Mouse (Mus musculus): ENCODE results near the gene Vmn1r103. TPM values are rescaled to one million over a fixed set of nuclear protein-coding genes. Genes with fewer than 3 reads are reported as not detected.

The Vmn1r103 gene
- not detected in 2 replicates for polyA plus RNA-seq (2012; rRNA removed)

GRCm38 (mm10) chr7:20510434-20510833 lies at the start of gene Vmn1r103:
Gene Vmn1r103 (minus strand): TSS chr7:20510534.

GRCm38 (mm10) chr7:20545657-20546056 lies 35.3 kb upstream of the Vmn1r103 start, which contains the start of gene Gm5726:
Gene Gm5726 (minus strand): TSS chr7:20545757.

GRCm38 (mm10) chr7:20533537-20533936 lies 23.2 kb upstream of the Vmn1r103 start, which contains the start of gene Vmn1r104:
Gene Vmn1r104 (plus strand): TSS chr7:20533837.

GRCm38 (mm10) chr7:20474825-20475224 lies 35.5 kb downstream of the Vmn1r103 start, which contains the start of gene Gm10670:
Gene Gm10670 (minus strand): TSS chr7:20474925.

Other genes starting within 250 kb of the Vmn1r103 start
- not detected in 2 replicates for gene Gm5890, start 247.7 kb downstream of the Vmn1r103 start, polyA plus RNA-seq (2012; rRNA removed)
- gene Gm4133, start 176.5 kb downstream of the Vmn1r103 start, polyA plus RNA-seq (2012; rRNA removed) = not detected in 2 replicates
- not detected in 2 replicates for gene Gm5728, start 135.1 kb downstream of the Vmn1r103 start, polyA plus RNA-seq (2012; rRNA removed)
- not detected in 2 replicates for gene Vmn1r100, start 92.6 kb downstream of the Vmn1r103 start, polyA plus RNA-seq (2012; rRNA removed)
- not detected in 2 replicates for gene Vmn1r101, start 67.9 kb downstream of the Vmn1r103 start, polyA plus RNA-seq (2012; rRNA removed)
- gene Gm10670, start 35.6 kb downstream of the Vmn1r103 start, polyA plus RNA-seq (2012; rRNA removed) = not detected in 2 replicates
- not detected in 2 replicates for gene Vmn1r104, start 23.3 kb upstream of the Vmn1r103 start, polyA plus RNA-seq (2012; rRNA removed)
- gene Gm5726, start 35.2 kb upstream of the Vmn1r103 start, polyA plus RNA-seq (2012; rRNA removed) = not detected in 2 replicates
- not detected in 2 replicates for gene Gm4141, start 65.7 kb upstream of the Vmn1r103 start, polyA plus RNA-seq (2012; rRNA removed)
- gene Gm4513, start 88.5 kb upstream of the Vmn1r103 start, polyA plus RNA-seq (2012; rRNA removed) = not detected in 2 replicates
- gene Vmn1r107, start 158.4 kb upstream of the Vmn1r103 start, polyA plus RNA-seq (2012; rRNA removed) = not detected in 2 replicates
- gene Vmn1r111, start 192.7 kb upstream of the Vmn1r103 start, polyA plus RNA-seq (2012; rRNA removed) = not detected in 2 replicates
- gene Gm10668, start 220.1 kb upstream of the Vmn1r103 start, polyA plus RNA-seq (2012; rRNA removed) = 0.15 TPM in 1 of 2 replicates, not detected in the other

Measured in ovary, adult 2 months (tissue).